Mouse (Mus musculus) c-Kit-positive CD71-negative TER-119-negative erythroid progenitor cells, embryonic 14.5 days (primary cell): ENCODE measurements around the gene Rnf150.

ENCODE experiments used
- DNase-seq: peaks from one replicate; pipeline ENCODE4 v3.0.0-alpha.2; 2013; ENCODE audit warnings: low read depth

Gene Rnf150

DNA sequence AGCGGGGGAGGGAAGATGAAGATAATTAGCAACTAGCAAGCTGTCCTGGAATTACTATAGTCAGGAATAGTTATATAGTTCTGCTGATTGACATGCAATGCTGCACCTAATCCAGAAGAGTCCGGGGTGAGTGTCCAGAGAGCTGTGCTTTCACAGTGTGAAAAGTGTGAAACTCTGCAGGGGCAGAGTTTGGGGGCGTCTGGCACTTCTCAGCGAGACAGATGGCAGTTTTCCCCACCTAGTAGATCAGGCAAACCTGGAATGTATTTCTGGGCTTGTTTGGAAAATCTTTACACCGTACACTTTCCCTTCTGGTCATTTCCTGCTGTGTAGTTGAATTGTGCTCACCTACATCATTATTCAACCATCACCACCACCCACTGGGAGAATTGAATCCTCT is 148.6 kb downstream of the Rnf150 start:
- DNase-seq, result no peak

DNA sequence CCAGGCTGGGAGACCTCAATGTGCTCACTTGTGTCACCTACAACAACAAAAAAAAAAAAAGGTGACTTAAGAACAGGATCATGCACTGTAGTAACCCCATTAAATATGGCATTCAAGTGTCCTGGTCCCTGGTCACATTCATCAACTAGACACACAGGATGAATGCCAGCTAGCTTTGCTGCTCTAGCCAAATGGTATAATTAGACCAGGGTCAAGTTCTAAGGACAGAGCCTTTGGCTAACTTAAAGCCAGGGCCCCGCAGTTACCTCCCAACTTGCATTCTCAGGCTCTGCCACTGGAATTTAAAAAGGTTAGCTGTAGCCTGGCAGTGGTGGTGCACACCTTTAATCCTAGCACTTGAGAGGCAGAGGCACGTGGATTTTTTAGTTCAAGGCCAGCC is 165.1 kb downstream of the Rnf150 start:
- DNase-seq, result no peak

DNA sequence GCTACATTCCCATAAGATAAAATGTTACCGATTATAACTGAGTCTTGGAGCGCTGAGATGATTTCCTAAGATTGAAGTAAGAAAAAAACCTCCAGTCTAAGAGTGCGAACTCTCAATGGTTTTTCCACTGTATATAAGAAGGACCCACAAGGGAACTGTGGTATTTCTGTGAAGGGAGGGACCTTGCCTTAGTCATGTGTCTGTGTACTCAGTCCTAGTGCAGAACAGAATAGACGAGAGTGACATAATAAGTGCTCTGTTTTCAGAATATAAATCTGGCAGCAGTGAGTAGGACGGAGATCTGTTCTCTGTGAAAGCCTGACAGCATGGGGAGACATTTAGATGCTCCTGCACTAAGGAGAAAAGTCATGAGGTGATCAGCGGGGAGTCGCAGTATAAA is 169.6 kb downstream of the Rnf150 start:
- DNase-seq, result no peak

GRCm38 (mm10) chr8:83035141-83035540 is 172.0 kb downstream of the Rnf150 start:
- DNase-seq, result no peak

- no peak for DNase-seq
These were observed 173.5 kb downstream of the Rnf150 start for GRCm38 (mm10) chr8:83036521-83037166.

GRCm38 (mm10) chr8:83037321-83037720 is 174.2 kb downstream of the Rnf150 start:
- DNase-seq, result no peak

- DNase-seq, result no peak
These were observed 175.4 kb downstream of the Rnf150 start for GRCm38 (mm10) chr8:83038575-83038974.

GRCm38 (mm10) chr8:83041440-83041839 is 178.3 kb downstream of the Rnf150 start:
- no peak for DNase-seq

- DNase-seq, result no peak
These were observed 183.8 kb downstream of the Rnf150 start for GRCm38 (mm10) chr8:83046912-83047311.

- no peak for DNase-seq
These were observed 185.4 kb downstream of the Rnf150 start for GRCm38 (mm10) chr8:83048527-83048926.

DNA sequence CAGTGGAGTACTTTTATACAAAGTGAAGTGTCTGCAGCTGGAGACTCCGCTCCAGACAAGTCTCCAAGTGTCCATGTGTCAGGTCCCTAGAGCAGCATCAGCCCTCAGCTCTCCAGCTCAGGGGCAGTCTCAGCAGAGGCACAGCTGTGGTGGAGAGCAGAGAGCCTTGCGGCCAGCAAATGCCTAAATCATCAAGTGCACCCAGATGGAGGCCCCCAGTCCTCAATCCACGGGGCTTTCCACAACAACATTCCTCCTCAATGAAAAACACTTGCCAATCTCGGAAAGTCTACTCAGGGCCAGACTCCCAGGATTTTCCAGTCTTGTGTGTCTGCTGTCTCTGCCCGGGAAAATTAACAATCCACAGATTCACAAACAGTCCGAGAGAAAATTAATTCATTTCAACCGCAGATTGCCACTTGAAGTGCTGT is 186.0 kb downstream of the Rnf150 start:
- no peak for DNase-seq

- DNase-seq, result no peak
These were observed 186.5 kb downstream of the Rnf150 start for GRCm38 (mm10) chr8:83049616-83050015.

- no peak for DNase-seq
These were observed 189.7 kb downstream of the Rnf150 start for GRCm38 (mm10) chr8:83052896-83053295.

DNA sequence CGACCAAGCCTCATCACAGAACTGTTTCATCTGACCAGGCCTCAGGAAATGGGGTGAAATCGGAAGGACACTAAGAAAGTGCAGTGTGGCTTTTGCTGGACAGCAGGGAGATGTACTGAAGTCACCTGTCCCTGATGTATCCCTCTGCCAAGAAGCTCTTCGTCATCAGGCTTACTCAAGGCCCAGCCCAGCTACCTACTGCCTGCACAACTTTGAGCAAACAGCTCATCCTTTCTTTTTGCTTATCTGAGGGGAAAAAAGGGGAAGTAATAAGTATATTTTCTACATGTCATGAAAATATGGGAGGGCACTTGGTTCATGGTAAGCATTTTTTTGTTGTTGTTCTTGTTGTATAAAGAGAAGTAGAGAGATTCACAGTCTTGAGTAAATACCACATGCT is 191.6 kb downstream of the Rnf150 start:
- DNase-seq, result no peak

GRCm38 (mm10) chr8:83058951-83059350 is 195.8 kb downstream of the Rnf150 start:
- DNase-seq, result no peak

DNA sequence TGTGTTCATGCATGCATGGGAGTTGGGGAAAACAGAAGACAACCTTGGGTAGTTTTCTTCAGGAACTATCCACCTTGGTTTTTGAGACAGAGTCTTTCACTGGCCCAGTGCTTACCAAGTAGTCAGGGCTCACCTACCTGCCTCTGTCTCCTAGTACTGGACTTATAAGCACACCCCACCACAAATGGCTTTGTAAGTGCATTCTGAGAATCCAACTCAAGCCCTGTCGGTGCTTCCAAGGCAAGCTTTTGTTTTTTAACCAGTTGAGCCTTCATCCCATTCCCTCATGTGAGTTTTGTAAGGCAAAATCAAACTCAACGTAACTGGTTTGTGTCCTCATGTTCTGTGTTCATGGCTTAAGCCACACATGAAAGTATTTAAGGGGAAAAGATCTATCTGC is 196.9 kb downstream of the Rnf150 start:
- no peak for DNase-seq

- DNase-seq, result no peak
These were observed 198.1 kb downstream of the Rnf150 start for GRCm38 (mm10) chr8:83061257-83061656.

GRCm38 (mm10) chr8:83061873-83062272 is 198.7 kb downstream of the Rnf150 start:
- DNase-seq, result no peak

DNA sequence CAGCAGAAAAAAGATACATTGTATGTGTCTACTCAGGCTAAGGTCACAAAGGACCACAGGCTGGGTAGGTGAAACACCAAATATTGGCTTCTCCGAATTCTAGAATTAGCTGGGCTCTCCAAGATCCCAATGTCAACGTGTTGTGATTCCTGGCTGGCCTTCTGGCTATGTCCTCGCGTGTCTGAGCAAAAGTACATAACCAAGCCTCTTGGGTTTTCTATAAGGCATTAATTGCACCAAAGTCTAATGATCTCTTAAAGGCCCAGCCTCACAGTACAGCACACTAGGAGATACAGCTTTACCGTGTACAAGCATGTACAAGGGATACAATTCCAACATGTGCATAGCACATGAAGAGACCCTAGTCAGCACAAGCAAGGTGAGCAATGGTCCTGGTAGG is 199.1 kb downstream of the Rnf150 start:
- no peak for DNase-seq

GRCm38 (mm10) chr8:83064096-83064495 is 200.9 kb downstream of the Rnf150 start:
- DNase-seq, result no peak

- no peak for DNase-seq
These were observed 202.9 kb downstream of the Rnf150 start for GRCm38 (mm10) chr8:83066076-83066475.

DNA sequence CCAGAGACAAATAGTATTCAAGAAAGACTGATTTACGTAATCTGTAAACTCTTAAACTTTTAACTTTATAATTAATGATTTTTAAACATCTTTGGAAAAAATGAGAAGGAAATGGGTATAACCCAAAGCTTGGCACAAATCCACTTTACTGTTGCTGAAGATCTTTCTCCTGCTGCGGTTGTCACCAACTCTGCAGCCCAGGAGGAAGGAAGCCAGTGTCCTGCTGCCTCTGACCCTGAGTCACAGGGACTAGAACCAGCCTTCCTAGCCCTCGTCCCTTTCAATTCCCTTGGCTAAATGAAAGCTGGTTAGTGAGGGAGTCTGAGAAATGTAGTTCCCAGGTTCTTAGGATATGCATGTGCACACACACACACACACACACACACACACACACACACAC is 203.7 kb downstream of the Rnf150 start:
- no peak for DNase-seq

- DNase-seq, result no peak
These were observed 204.8 kb downstream of the Rnf150 start for GRCm38 (mm10) chr8:83067906-83068305.

DNA sequence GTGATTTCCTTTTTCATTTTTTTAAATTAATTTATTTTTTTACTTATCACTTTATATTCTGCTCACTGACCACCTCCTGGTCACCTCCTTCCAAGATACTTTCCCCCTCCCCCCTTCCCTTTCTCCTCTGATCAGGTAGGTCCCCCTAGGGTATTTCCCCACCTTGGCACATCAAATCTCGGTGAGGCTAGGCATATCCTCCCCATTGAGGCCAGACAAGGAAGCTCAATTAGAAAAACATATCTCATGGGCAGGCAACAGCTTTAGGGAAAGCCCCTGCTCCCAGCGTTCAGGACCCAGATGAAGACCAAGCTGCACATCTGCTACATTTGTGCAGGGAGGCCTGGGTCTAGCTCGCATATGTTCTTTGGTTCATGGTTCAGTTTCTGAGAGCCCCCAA is 211.1 kb downstream of the Rnf150 start:
- DNase-seq, result no peak

DNA sequence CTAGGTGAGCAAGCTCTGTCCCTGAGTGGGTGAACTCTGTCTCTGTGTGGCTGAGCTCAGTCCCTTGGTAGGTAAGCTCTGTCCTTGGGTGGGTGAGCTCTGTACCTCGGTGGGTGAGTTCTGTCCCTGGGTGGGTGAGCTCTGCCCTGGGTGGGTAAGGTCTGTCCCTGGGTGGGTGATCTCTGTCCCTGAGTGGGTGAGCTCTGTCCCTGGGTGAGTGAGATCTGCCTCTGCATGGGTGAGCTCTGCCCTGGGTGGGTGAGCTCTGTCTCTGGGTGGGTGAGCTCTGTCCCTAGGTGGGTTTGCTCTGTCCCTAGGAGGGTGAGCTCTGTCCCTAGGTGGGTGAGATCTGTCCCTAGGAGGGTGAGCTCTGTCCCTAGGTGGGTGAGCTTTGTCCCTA is 213.5 kb downstream of the Rnf150 start:
- DNase-seq, result no peak
